Mouse (Mus musculus) layer of hippocampus, adult 11-12 months (tissue): ENCODE measurements at regions not wholly inside any gene's neighbourhood (a gene's known extent, or its start where the extent isn't known, plus 50 kb on each side); places are given as distances from the start of the nearest gene placed in this dataset.

Experiments used
- DNase-seq: peaks from one replicate; pipeline ENCODE4 v3.0.0; 2022; ENCODE audit warnings: low spot score

- no peak for DNase-seq
These were observed 383.6 kb downstream of the Gm826 start for GRCm38 (mm10) chr2:159950369-159950768.

GRCm38 (mm10) chr2:159949046-159949445, 384.9 kb downstream of the Gm826 start:
- DNase-seq = no peak

- no peak for DNase-seq
These were observed 403.2 kb downstream of the Gm826 start for GRCm38 (mm10) chr2:159930744-159931143.

GRCm38 (mm10) chr2:159889701-159890100, 444.3 kb downstream of the Gm826 start:
- no peak for DNase-seq

GRCm38 (mm10) chr2:159884773-159885459, 449.0 kb downstream of the Gm826 start:
- no peak for DNase-seq

GRCm38 (mm10) chr2:159866981-159867380, 467.0 kb downstream of the Gm826 start:
- no peak for DNase-seq

- peak; percentile 14 for DNase-seq
These were observed 467.6 kb downstream of the Gm826 start for GRCm38 (mm10) chr2:159866391-159866790.

GRCm38 (mm10) chr2:159863185-159863584, 470.8 kb downstream of the Gm826 start:
- no peak for DNase-seq

- DNase-seq = no peak
These were observed 479.9 kb downstream of the Gm826 start for GRCm38 (mm10) chr2:159853891-159854665.

- no peak for DNase-seq
These were observed 481.0 kb downstream of the Gm826 start for GRCm38 (mm10) chr2:159852959-159853358.

- no peak for DNase-seq
These were observed 501.4 kb downstream of the Gm826 start for GRCm38 (mm10) chr2:159832488-159833113.

- no peak for DNase-seq
These were observed 507.5 kb downstream of the Gm826 start for GRCm38 (mm10) chr2:159826417-159826816.

GRCm38 (mm10) chr2:159818556-159818955, 515.4 kb downstream of the Gm826 start:
- no peak for DNase-seq

- DNase-seq = no peak
These were observed 517.6 kb downstream of the Gm826 start for GRCm38 (mm10) chr2:159816344-159816743.
